Mouse (Mus musculus): ENCODE results near the gene Birc6. TPM values are rescaled to one million over a fixed set of nuclear protein-coding genes. Genes with fewer than 3 reads are reported as not detected.
"Not testable (repeated sequence)": the region's sequence is repeated elsewhere in the genome, so short reads cannot be mapped to it uniquely, and the experiment has no call there.

Gene Birc6
- total and polyA plus RNA-seq, 2 experiments from 2014 or later, result 96.6 to 137 TPM

GRCm38 (mm10) chr17:74688555-74688954 lies 160.5 kb downstream of the Birc6 start:
- no peaks in the 10 kb centered on the region for H3K9me3 ChIP-seq (ENCODE audit: low read length)
- DNase-seq (ENCODE audit: low spot score) (no peak), ATAC-seq (no peak)
- peaks cover 33% of the 10 kb centered on the region; the same call in 1 of the 2 replicates for H3K36me3 ChIP-seq (ENCODE audit: insufficient read depth, low read length)
- no peaks in the 10 kb centered on the region for H3K4me1 ChIP-seq (ENCODE audit: insufficient read depth, low read length)
- no peak overlapping the region for H3K4me2 ChIP-seq (ENCODE audit: low read depth, low read length)
- no peak overlapping the region for H3K27ac ChIP-seq
- WGBS, result 95% methylated on average over 2 of the region's 2 CpGs
- no peak for TF ChIP-seq CTCF (IDR thresholded peaks at IDR 0.05; ENCODE audit: low read depth)
- no peaks in the 10 kb centered on the region for H3K27me3 ChIP-seq (ENCODE audit: insufficient read depth, low read length)
- no peak overlapping the region for H3K9ac ChIP-seq (replicated peaks; ENCODE audit: low read length)
- no peak overlapping the region for H3K4me3 ChIP-seq (ENCODE audit: low read length)

- Histone ChIP-seq H3K4me3 (ENCODE audit: low read length) (no peak overlapping the region), H3K36me3 (ENCODE audit: insufficient read depth, low read length) (peaks cover 33% of the 10 kb centered on the region; the same call in 1 of the 2 replicates), H3K4me1 (ENCODE audit: insufficient read depth, low read length) (no peaks in the 10 kb centered on the region), H3K27ac (no peak overlapping the region), H3K27me3 (ENCODE audit: insufficient read depth, low read length) (no peaks in the 10 kb centered on the region), H3K9me3 (ENCODE audit: low read length) (no peaks in the 10 kb centered on the region), H3K9ac (replicated peaks; ENCODE audit: low read length) (no peak overlapping the region), H3K4me2 (ENCODE audit: low read depth, low read length) (no peak overlapping the region)
- DNase-seq (ENCODE audit: low spot score) (no peak), ATAC-seq (no peak)
- 96% methylated on average over 4 of the region's 4 CpGs for WGBS
- TF ChIP-seq CTCF (IDR thresholded peaks at IDR 0.05; ENCODE audit: low read depth), result no peak
Observed at GRCm38 (mm10) chr17:74689406-74689805, 161.3 kb downstream of the Birc6 start.

- H3K36me3 ChIP-seq (ENCODE audit: insufficient read depth, low read length), result peaks cover 40% of the 10 kb centered on the region
- H3K27me3 ChIP-seq (ENCODE audit: insufficient read depth, low read length); H3K4me1 ChIP-seq (ENCODE audit: insufficient read depth, low read length); DNase-seq (ENCODE audit: low spot score); H3K27ac ChIP-seq; H3K4me3 ChIP-seq (ENCODE audit: low read length); ATAC-seq; H3K9ac ChIP-seq (replicated peaks; ENCODE audit: low read length); H3K9me3 ChIP-seq (ENCODE audit: low read length); H3K4me2 ChIP-seq (ENCODE audit: low read depth, low read length): not testable (repeated sequence)
- WGBS, result 100% methylated on average over 2 of the region's 2 CpGs
Observed at GRCm38 (mm10) chr17:74701661-74702060, 173.6 kb downstream of the Birc6 start.

- Histone ChIP-seq H3K27ac (no peak overlapping the region), H3K4me2 (ENCODE audit: low read depth, low read length) (no peak overlapping the region), H3K4me3 (ENCODE audit: low read length) (no peak overlapping the region), H3K27me3 (ENCODE audit: insufficient read depth, low read length) (no peaks in the 10 kb centered on the region), H3K9me3 (ENCODE audit: low read length) (no peaks in the 10 kb centered on the region), H3K9ac (replicated peaks; ENCODE audit: low read length) (no peak overlapping the region), H3K36me3 (ENCODE audit: insufficient read depth, low read length) (peaks cover 3% of the 10 kb centered on the region; the same call in 1 of the 2 replicates), H3K4me1 (ENCODE audit: insufficient read depth, low read length) (no peaks in the 10 kb centered on the region)
- ATAC-seq (no peak), DNase-seq (ENCODE audit: low spot score) (no peak)
- 91% methylated on average over 5 of the region's 5 CpGs for WGBS
- TF ChIP-seq CTCF (IDR thresholded peaks at IDR 0.05; ENCODE audit: low read depth), result no peak
Observed at GRCm38 (mm10) chr17:74705480-74705879, 177.4 kb downstream of the Birc6 start.

- no peak overlapping the region for H3K27ac ChIP-seq
- no peak overlapping the region for H3K9ac ChIP-seq (replicated peaks; ENCODE audit: low read length)
- H3K9me3 ChIP-seq (ENCODE audit: low read length), result no peaks in the 10 kb centered on the region
- TF ChIP-seq CTCF (IDR thresholded peaks at IDR 0.05; ENCODE audit: low read depth), result no peak
- H3K36me3 ChIP-seq (ENCODE audit: insufficient read depth, low read length), result no peaks in the 10 kb centered on the region; the same call in 1 of the 2 replicates
- H3K4me3 ChIP-seq (ENCODE audit: low read length), result no peak overlapping the region
- H3K4me2 ChIP-seq (ENCODE audit: low read depth, low read length), result no peak overlapping the region
- no peaks in the 10 kb centered on the region for H3K27me3 ChIP-seq (ENCODE audit: insufficient read depth, low read length)
- ATAC-seq (no peak), DNase-seq (ENCODE audit: low spot score) (no peak)
- H3K4me1 ChIP-seq (ENCODE audit: insufficient read depth, low read length), result no peaks in the 10 kb centered on the region
Observed at GRCm38 (mm10) chr17:74706593-74706992, 178.5 kb downstream of the Birc6 start.

- no peak overlapping the region for H3K4me3 ChIP-seq (ENCODE audit: low read length)
- H3K27me3 ChIP-seq (ENCODE audit: insufficient read depth, low read length), result no peaks in the 10 kb centered on the region
- ATAC-seq (no peak), DNase-seq (ENCODE audit: low spot score) (no peak)
- no peak overlapping the region for H3K9ac ChIP-seq (replicated peaks; ENCODE audit: low read length)
- H3K9me3 ChIP-seq (ENCODE audit: low read length), result no peaks in the 10 kb centered on the region
- 84% methylated on average over 7 of the region's 7 CpGs for WGBS
- no peak for TF ChIP-seq CTCF (IDR thresholded peaks at IDR 0.05; ENCODE audit: low read depth)
- no peak overlapping the region for H3K4me2 ChIP-seq (ENCODE audit: low read depth, low read length)
- no peaks in the 10 kb centered on the region for H3K4me1 ChIP-seq (ENCODE audit: insufficient read depth, low read length)
- no peaks in the 10 kb centered on the region; the same call in 1 of the 2 replicates for H3K36me3 ChIP-seq (ENCODE audit: insufficient read depth, low read length)
- H3K27ac ChIP-seq, result no peak overlapping the region
Observed at GRCm38 (mm10) chr17:74707637-74708152, 179.6 kb downstream of the Birc6 start.

GRCm38 (mm10) chr17:74710731-74711130 lies 182.6 kb downstream of the Birc6 start:
- no peaks in the 10 kb centered on the region for H3K4me1 ChIP-seq (ENCODE audit: insufficient read depth, low read length)
- no peak overlapping the region for H3K4me2 ChIP-seq (ENCODE audit: low read depth, low read length)
- H3K4me3 ChIP-seq (ENCODE audit: low read length), result no peak overlapping the region
- no peak for DNase-seq (ENCODE audit: low spot score)
- 82% methylated on average over 4 of the region's 4 CpGs for WGBS
- H3K9me3 ChIP-seq (ENCODE audit: low read length), result no peaks in the 10 kb centered on the region
- H3K9ac ChIP-seq (replicated peaks; ENCODE audit: low read length), result no peak overlapping the region
- TF ChIP-seq CTCF (IDR thresholded peaks at IDR 0.05; ENCODE audit: low read depth), result no peak
- ATAC-seq, result no peak
- H3K27me3 ChIP-seq (ENCODE audit: insufficient read depth, low read length), result no peaks in the 10 kb centered on the region
- no peak overlapping the region for H3K27ac ChIP-seq
- H3K36me3 ChIP-seq (ENCODE audit: insufficient read depth, low read length), result no peaks in the 10 kb centered on the region
